Mouse (Mus musculus) lung, embryonic 15.5 days (tissue): ENCODE measurements around the gene Irx5. TPM values are rescaled to one million over a fixed set of nuclear protein-coding genes. Genes with fewer than 3 reads are reported as not detected.
A peak's percentile ranks its signal among the peaks of the same experiment; 100 is the strongest.

Experiments
- ATAC-seq: fragments of 200-750 bp; cut with Nextera tagmentation; 2 replicates; pipeline ENCODE4 v1.8.0; 2017; ENCODE audit warnings: moderate number of reproducible peaks, borderline replicate concordance; ENCODE audit not compliant: low FRiP score, low TSS enrichment; ENCODE audit errors: extremely low read depth
- H3K27ac ChIP-seq: fragments of 300-500 bp; sonication (generic); 2 replicates; pipeline ENCODE4 v1.5.1; 2015; ENCODE audit warnings: moderate library complexity, mild to moderate bottlenecking, inconsistent platforms
- H3K27me3 ChIP-seq: fragments of 300-500 bp; sonication (generic); 2 replicates; pipeline ENCODE4 v1.6.1; 2015; ENCODE audit warnings: inconsistent platforms
- H3K36me3 ChIP-seq: fragments of 300-500 bp; sonication (generic); 2 replicates; pipeline ENCODE4 v1.6.1; 2015; ENCODE audit warnings: inconsistent platforms
- H3K4me1 ChIP-seq: fragments of 300-500 bp; sonication (generic); 2 replicates; pipeline ENCODE4 v1.6.1; 2015; ENCODE audit warnings: inconsistent platforms
- H3K4me2 ChIP-seq: fragments of 300-500 bp; sonication (generic); 2 replicates; pipeline ENCODE4 v1.6.1; 2015; ENCODE audit warnings: inconsistent platforms, mild to moderate bottlenecking, moderate library complexity
- H3K4me3 ChIP-seq: fragments of 300-500 bp; sonication (generic); 2 replicates; pipeline ENCODE4 v1.5.1; 2015; ENCODE audit warnings: mild to moderate bottlenecking, inconsistent platforms
- H3K9ac ChIP-seq: fragments of 300-500 bp; sonication (generic); 2 replicates; pipeline ENCODE4 v1.6.1; 2015; ENCODE audit warnings: inconsistent platforms
- H3K9me3 ChIP-seq: fragments of 300-500 bp; sonication (generic); 2 replicates; pipeline ENCODE4 v1.6.1; 2016; ENCODE audit warnings: inconsistent platforms
- WGBS: fragments of 180-500 bp; shearing (Covaris S2); methylation state at CpG from one replicate; pipeline ENCODE4 v1.1.7; 2015; 5-methylcytosine and 5-hydroxymethylcytosine counted together
- polyA plus RNA-seq: library from polyadenylated mRNA; unstranded; fragments of >200 nt; fragmentation: Nextera tagmentation; extraction: Ambion mirVana; gene quantifications from 2 replicates; pipeline ENCODE4 v1.2.1, GENCODE M21; 2015

Gene Irx5
- polyA plus RNA-seq, 1 experiment from 2014 or later = 19.8 TPM

- Histone ChIP-seq H3K27ac (peak overlapping the region; percentile 94; the same call in 1 of the 2 replicates), H3K27me3 (peaks cover 70% of the 10 kb centered on the region), H3K4me2 (peak overlapping the region; percentile 78), H3K4me3 (peak overlapping the region; percentile 73), H3K9me3 (no peaks in the 10 kb centered on the region), H3K36me3 (no peaks in the 10 kb centered on the region), H3K4me1 (peaks cover 19% of the 10 kb centered on the region), H3K9ac (no peak overlapping the region)
- WGBS = 7% methylated on average over 6 of the region's 6 CpGs
- no peak for ATAC-seq
Observed at GRCm38 (mm10) chr8:92353405-92353804, 4.0 kb upstream of the Irx5 start.

- Histone ChIP-seq H3K4me1 (peaks cover 20% of the 10 kb centered on the region), H3K36me3 (no peaks in the 10 kb centered on the region), H3K9me3 (no peaks in the 10 kb centered on the region), H3K4me3 (peak overlapping the region; percentile 73), H3K4me2 (peak overlapping the region; percentile 78), H3K27ac (peak overlapping the region; percentile 94), H3K27me3 (peaks cover 80% of the 10 kb centered on the region), H3K9ac (peak overlapping the region; percentile 55)
- no peak for ATAC-seq
- WGBS = 3% methylated on average over 22 of the region's 22 CpGs
Observed at GRCm38 (mm10) chr8:92354536-92355482, 2.6 kb upstream of the Irx5 start.

DNA sequence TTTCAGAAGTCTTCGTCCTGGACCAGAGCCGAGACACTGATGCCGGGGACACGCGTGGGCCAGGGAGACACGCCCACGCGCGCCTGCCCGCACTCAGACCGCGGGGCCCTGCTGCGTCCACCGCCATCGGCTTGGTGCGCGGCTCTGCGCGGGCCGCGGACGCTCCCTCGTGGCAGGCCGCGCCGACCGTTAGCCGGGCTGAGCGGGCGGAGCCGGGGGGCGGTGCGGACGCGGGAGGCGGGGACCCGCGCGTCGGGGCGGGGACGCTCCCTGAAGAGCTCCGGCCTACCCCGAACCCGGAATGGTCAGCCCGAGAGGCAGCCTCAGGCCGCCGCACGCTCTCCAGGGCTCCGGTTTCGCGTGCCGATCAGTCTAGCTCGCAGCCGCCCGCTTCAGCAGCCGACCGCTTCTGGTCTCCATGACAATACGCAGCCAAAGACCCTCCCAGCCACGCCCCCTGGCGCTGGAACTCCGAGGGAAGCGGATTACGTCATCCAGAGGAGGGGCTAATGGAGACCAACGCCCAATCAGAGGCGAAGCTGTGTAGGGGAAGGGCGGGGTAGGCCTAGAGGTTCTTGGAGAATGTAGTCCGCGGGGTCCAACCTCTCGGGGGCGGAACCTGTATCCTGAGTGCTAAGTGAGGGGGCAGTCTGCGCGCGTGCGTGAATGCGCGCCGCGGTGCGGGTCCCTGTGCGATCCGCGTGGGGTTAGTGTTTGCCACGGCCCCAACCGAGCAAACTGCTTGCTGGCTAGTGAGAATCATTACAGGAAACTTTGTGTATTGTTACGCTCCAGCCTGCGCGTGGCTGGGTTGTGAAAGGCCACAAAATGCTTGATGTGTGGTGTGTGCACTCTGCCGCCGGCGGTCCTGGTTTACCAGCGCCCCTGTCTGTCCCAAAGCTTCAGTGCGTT, 1.5 kb upstream of the Irx5 start:
- Histone ChIP-seq H3K27me3 (peaks cover 81% of the 10 kb centered on the region), H3K9ac (peak overlapping the region; percentile 62), H3K4me1 (peaks cover 23% of the 10 kb centered on the region), H3K36me3 (no peaks in the 10 kb centered on the region), H3K4me3 (peak overlapping the region; percentile 73), H3K4me2 (peak overlapping the region; percentile 78), H3K27ac (peak overlapping the region; percentile 96), H3K9me3 (no peaks in the 10 kb centered on the region)
- ATAC-seq = peak; percentile 95
- WGBS = under 1% methylated on average over 90 of the region's 93 CpGs

DNA sequence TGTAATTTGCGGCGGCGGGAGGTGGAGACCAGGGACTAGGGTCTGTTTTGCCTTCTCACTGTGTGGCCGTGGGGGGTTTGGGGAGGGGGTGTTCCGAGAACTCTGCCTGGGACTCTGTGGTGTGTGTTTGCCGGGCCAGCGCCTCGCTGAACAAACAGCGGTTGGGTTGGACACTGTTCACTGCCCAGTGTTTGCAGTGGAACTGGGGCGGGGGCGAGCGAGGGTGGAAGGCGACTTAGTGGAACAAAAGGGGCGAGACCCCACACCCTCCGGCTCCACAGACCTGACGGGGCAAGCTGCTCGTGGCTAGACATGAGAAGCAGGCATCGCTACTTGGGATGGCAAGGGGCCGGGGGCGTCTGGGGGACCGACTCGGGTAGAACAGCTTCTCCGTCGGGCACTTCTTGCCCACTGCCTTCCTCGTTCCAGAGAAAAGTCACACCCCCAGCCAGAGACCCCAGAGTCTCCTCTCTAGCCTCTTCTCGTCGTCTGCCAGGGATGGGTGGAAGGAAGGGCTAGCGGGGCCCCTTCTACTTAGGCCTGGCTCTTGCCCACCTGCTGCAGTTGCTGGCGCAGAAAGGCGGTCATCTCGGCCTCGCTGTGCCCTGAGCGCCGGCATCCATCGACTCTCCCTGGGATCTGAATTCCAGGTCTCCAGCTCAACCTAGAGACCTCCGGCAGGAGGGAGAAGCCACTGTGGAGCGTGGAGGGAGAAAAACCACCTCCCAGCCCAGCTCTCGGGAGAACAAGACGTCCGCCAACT, 631 bp upstream of the Irx5 start:
- Histone ChIP-seq H3K4me1 (peaks cover 23% of the 10 kb centered on the region), H3K27me3 (peaks cover 82% of the 10 kb centered on the region), H3K9me3 (no peaks in the 10 kb centered on the region), H3K4me2 (peak overlapping the region; percentile 78), H3K27ac (peak overlapping the region; percentile 96), H3K36me3 (no peaks in the 10 kb centered on the region), H3K4me3 (peak overlapping the region; percentile 73), H3K9ac (peak overlapping the region; percentile 62)
- under 1% methylated on average over 40 of the region's 40 CpGs for WGBS
- ATAC-seq = no peak

DNA sequence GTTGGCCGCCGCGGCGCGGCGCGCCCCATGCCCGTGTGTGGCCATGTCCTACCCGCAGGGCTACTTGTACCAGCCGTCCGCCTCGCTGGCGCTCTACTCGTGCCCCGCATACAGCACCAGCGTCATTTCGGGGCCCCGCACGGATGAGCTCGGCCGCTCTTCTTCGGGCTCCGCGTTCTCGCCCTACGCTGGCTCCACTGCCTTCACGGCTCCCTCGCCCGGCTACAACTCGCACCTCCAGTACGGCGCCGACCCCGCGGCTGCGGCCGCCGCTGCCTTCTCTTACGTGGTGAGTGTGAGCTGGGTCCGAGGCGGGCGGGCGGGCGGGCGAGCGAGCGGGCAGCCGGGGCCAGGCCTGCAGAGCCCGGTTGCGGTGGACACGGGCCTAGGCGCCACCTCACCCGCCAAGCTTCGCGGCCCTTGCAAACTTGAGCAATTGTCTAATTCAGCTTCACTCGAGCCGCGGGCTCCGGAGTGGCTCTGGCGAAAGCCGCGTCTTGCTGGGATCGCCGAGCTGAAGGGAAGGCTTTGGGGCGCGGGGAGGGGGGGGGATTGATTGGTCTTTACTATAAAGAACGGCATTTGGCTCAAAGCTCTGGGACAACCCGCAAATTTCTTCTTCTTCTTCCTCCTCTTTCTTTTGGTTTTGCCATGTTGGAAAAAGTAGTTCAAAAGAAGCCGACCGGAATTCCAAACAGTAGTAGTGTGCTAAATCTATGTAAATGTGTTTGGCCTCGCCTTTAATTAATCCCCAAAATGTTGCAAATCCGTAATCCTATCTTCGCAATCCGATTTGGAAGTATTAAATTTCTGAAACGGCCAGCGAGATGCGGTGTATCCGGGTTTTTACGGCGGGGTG, 945 bp downstream of the Irx5 start:
- H3K4me2 ChIP-seq = peak overlapping the region; percentile 78
- under 1% methylated on average over 72 of the region's 80 CpGs for WGBS
- no peaks in the 10 kb centered on the region for H3K36me3 ChIP-seq
- peaks cover 23% of the 10 kb centered on the region for H3K4me1 ChIP-seq
- H3K27me3 ChIP-seq = peaks cover 81% of the 10 kb centered on the region
- peak overlapping the region; percentile 96 for H3K27ac ChIP-seq
- ATAC-seq = no peak
- peak overlapping the region; percentile 73 for H3K4me3 ChIP-seq
- no peaks in the 10 kb centered on the region for H3K9me3 ChIP-seq
- peak overlapping the region; percentile 87 for H3K9ac ChIP-seq

- peaks cover 81% of the 10 kb centered on the region for H3K27me3 ChIP-seq
- H3K4me1 ChIP-seq = peaks cover 23% of the 10 kb centered on the region
- no peaks in the 10 kb centered on the region for H3K9me3 ChIP-seq
- peak overlapping the region; percentile 74 for H3K27ac ChIP-seq
- ATAC-seq = no peak
- WGBS = 2% methylated on average over 35 of the region's 35 CpGs
- no peaks in the 10 kb centered on the region for H3K36me3 ChIP-seq
- peak overlapping the region; percentile 78 for H3K4me2 ChIP-seq
- H3K4me3 ChIP-seq = peak overlapping the region; percentile 73
- peak overlapping the region; percentile 87 for H3K9ac ChIP-seq
Observed at GRCm38 (mm10) chr8:92359000-92359832, 1.8 kb downstream of the Irx5 start.

DNA sequence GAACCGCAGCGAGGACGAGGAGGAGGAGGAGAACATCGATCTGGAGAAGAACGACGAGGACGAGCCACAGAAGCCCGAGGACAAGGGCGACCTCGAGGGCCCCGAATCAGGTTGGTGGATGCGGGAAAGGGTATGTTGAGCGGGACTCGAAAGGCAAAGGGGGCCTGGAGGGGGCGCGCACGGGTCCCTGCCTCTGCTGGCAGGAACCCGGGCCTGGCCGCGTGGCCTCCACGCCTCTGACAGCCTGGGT, 2.3 kb downstream of the Irx5 start:
- 0% methylated on average over 21 of the region's 21 CpGs for WGBS
- peak overlapping the region; percentile 87 for H3K9ac ChIP-seq
- peaks cover 23% of the 10 kb centered on the region for H3K4me1 ChIP-seq
- no peaks in the 10 kb centered on the region for H3K9me3 ChIP-seq
- no peak overlapping the region for H3K27ac ChIP-seq
- H3K4me3 ChIP-seq = peak overlapping the region; percentile 73
- H3K36me3 ChIP-seq = no peaks in the 10 kb centered on the region
- peaks cover 83% of the 10 kb centered on the region for H3K27me3 ChIP-seq
- peak overlapping the region; percentile 78 for H3K4me2 ChIP-seq
- no peak for ATAC-seq

GRCm38 (mm10) chr8:92360083-92360861, 2.8 kb downstream of the Irx5 start:
- H3K9ac ChIP-seq = peak overlapping the region; percentile 87
- H3K36me3 ChIP-seq = no peaks in the 10 kb centered on the region
- peaks cover 23% of the 10 kb centered on the region for H3K4me1 ChIP-seq
- peaks cover 83% of the 10 kb centered on the region for H3K27me3 ChIP-seq
- ATAC-seq = no peak
- H3K9me3 ChIP-seq = no peaks in the 10 kb centered on the region
- peak overlapping the region; percentile 73 for H3K4me3 ChIP-seq
- 0 out of 2 replicates have a peak overlapping the region, but pooled peaks have one; percentile 10 for H3K27ac ChIP-seq
- H3K4me2 ChIP-seq = peak overlapping the region; percentile 78
- 1% methylated on average over 77 of the region's 77 CpGs for whole genome bisulfite sequencing

DNA sequence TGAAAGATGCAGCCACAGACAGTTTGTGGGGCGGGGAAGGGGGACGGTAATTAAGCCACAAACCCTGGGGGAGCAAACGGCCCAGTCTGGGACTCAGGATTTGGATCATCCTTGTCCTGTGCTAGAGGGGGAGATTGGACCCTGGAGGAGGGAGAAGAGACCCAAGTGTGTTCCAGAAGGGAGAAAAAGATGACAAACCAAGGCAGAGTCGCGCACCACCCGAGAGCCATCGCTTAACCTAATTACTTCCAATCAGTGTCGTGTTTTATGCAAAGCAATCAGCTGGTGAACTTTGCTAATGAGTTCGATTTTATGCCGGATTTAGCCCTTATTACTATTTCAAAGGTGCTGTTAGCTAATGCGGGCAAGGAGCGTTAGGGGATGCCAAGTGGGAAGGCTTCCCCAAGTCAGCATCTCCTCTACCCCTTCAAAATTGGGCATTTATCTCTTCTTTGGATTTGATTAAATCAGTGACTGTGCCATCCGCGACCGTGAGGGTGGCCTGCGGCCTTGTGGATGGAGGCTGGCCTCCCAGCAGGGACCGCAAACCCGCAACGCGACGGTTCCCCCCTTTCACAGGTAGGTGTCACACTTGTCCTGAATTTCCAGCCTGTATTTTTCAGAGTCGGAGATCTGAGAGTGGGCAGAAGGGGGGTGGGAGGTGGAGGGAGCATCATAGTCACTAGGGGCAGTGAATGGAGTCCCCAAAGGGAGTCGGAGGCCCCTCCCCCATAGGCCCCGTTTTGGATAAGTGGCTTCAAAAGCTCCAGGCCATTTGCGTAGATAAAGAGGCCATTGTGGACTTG, 4.3 kb downstream of the Irx5 start:
- Histone ChIP-seq H3K9me3 (no peaks in the 10 kb centered on the region), H3K27me3 (peaks cover 91% of the 10 kb centered on the region), H3K36me3 (no peaks in the 10 kb centered on the region), H3K27ac (peak overlapping the region; percentile 73), H3K4me2 (peak overlapping the region; percentile 49), H3K9ac (peak overlapping the region; percentile 30), H3K4me1 (peaks cover 35% of the 10 kb centered on the region), H3K4me3 (peak overlapping the region; percentile 34)
- ATAC-seq = peak; percentile 23; the same call in 1 of the 2 replicates
- 8% methylated on average over 25 of the region's 25 CpGs for WGBS
